Mouse (Mus musculus): ENCODE measurements at regions not wholly inside any gene's neighbourhood (a gene's known extent, or its start where the extent isn't known, plus 50 kb on each side); places are given as distances from the start of the nearest gene placed in this dataset.

DNA sequence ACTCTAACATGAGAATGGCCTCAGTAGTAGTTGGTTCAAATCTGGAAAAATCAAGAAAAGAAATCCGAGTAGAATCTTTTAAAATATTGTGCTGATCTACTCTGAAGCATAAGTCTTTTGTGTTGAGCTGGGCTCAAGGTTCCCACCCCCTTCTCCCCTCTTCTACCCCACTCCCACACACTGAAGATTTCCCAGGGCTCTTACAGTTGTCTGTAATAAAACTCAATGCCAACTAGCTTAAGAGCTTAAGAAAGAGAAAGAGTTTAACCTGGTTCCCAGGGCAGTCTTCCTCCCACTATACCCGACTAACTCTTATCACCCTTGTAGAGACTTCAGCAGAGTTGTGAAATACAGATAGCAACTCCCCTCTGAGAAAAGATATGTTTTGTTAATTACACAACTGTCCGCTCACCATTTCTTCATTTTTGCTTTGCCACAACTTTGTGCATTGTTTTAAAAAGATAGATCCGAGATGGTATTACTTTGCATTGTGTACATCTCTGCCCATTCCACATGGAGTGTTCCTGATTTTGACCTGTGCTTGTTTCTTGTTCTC, 94.0 kb upstream of the Cpeb2 start:
- no peak for DNase-seq

DNA sequence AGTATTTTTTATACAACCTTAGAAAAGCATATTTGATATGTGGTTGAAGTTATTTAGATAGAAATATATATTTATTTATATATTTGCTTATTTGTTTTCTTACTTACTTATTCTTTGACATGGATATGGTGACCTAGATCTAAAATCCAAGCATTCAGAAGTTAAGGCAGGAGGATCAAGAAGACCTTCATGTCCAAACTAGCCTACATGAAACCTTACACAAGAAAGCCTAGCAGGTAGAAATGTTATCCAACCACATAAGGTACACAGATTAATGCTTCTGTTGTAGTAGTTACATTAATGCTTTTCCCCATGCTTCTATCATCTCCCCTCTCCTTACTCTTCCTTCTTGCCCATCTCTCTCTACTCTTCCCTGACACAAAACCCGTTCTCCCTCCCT, 93.2 kb upstream of the Cpeb2 start:
- DNase-seq = no peak

DNA sequence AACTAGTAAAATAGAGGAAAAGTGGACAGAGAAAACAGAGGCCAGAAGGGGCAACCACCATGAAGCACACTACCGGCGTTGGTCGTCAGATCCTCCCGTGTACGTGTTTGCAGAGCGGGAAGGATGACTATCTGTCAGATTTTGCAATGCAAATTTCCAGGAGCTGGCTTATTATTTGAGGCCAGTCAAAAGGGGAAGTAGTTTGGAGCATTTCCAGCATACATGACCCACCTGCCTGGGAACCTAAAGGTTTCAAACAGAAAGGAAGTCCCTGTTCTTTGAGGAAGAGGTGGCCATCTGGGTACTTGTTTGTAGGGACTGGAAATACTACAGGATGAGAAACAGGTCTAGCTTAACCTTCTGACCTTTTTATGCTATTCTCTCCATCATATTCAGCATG, 87.0 kb upstream of the Cpeb2 start:
- no peak for DNase-seq

DNA sequence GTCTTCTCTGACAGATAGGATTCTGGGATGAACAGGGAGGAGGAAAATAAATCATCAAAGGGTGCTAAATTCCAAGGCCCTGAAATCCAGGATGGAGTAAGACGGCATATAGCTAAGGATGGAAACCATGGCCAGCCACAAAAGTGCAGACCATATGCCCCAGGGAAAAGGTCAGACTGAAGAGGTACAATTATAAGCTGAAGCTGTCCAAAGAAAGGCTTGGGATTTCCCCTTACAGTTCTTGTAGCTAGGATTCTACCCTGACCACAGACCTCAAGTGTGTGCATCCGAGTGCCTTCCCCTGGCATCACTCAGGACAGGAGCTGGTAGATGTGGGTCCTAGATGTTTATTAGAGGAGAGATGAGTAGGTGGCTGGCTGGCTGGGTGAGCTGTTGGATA, 86.0 kb upstream of the Cpeb2 start:
- no peak for DNase-seq

DNA sequence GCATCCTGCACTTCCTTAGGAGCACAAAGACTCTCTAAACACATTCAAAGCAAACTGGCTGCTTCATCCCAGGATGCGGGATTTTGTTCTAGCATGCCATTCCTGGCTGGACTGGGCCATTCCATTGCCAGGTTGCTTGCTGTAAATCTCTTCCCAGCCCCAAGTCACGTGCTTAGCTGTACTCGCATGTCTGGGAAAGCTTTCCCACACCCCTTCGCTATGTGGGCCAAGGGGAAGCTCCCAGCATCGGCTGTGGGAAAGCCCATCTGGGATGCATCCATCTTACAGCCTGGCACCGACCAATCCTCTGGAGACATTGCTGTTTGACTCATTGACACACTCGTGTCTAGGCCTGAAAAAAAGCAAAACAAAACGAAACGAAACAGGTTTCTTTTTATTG, 84.5 kb upstream of the Cpeb2 start:
- no peak for DNase-seq

DNA sequence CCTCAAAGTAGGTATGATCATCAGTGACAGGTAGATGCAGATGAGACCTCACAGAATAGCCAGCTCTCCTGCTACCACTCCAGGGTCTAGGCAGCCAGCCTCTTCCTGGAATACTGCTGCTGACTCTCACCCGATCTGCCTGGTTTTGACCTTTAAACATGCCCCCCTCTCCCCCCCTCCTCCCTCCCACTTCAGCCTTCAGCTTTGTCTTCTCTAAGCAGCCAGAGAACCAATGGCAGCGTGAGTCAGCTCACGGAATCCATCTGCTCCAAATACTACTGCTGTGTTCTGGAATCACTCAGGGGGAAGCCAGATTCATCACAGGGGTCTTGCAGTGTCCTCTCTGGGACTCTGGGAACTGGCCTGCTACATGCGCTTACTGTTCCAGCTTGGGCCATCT, 83.4 kb upstream of the Cpeb2 start:
- DNase-seq = no peak

DNA sequence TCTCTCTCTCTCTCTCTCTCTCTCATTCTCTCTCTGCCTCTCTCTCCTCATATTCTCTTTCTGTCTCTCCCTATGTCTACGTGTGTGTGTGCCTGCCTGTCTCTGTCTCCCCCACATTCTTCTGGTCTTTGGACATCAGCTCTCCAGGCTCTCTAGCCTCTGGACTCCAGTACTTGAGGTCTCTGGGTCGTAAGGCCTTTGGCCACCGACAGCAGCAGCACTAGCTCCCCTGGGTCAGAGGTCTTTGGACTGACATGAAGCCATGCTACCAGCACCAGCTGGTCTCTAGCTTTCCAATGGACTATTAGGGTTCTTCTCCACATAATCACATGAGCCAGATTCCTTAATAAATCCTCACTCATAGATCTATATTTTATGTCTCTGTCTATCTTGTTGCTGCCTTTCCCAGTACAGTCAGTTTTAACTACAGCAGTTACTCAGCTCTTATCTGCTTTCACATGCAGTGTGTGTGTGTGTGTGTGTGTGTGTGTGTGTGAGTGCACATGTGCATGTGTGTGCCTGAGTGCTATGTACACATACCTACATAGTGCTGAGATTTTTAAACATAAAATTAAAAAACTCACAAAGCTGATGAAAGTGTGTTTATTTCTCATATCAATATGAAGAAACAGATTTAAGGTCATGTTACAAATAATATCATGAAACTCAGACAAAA, 81.7 kb upstream of the Cpeb2 start:
- DNase-seq = no peak

DNA sequence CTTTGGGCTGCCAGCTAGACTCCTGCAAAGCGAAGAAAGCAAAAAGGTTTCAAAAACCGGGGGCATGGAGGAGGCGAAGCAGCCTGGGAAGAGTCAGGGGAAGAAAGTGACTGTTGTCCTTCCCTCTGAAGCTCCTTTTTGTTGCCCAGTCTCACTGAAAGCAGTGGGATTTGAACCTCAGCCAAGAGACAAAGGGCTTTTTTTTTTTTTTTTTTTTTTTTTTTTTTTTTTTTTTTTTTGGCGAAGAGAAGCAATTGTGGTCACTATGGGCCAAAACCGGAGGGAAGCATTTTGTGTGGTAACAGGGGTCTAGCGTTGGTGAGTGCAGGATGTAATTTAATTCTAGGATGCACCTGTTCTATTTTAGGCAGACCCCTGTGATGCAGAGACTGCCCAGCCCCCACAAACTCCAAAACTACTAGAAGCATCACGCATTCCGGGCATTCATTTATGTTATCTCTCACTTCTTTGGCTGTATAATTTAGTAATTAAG, 80.8 kb upstream of the Cpeb2 start:
- DNase-seq = no peak

DNA sequence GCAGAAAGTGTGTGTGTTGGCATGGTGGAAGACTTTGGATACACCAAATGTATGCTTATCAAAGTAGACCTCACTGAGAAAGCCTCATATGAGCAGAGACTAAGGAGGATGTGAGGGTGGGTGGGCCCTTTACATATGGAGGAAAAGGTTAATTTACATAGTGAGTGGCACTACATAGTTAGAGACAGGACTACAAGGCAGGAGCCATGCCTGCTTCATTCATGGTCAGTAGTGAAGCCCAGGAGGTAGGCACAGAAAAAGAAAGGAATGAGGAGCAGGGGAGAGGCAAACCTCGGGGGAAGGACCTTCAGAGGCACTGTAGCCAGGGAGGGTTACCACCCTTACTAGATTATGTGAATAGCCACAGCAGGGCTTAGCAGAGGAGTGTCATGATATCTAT, 80.1 kb upstream of the Cpeb2 start:
- no peak for DNase-seq

DNA sequence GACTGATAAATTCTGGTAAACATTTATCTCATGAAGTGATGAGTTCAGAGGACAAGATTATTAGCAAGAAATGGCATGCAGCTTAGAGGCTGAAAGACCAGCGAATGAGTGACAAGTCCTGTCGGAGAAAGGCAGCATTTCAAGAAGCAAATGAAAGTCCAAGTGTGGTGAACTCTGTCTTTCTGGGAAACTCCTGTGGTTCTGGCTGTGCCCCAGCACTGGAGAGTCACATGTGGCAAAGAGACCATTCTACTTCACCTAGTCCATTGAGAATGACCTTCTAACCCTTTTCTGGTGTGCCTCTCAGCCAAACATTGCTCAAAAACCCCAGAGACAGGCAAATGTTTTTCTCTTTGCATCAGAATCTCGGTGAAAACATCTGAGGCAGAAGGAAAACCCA, 76.2 kb upstream of the Cpeb2 start:
- DNase-seq = peak; percentile 18

DNA sequence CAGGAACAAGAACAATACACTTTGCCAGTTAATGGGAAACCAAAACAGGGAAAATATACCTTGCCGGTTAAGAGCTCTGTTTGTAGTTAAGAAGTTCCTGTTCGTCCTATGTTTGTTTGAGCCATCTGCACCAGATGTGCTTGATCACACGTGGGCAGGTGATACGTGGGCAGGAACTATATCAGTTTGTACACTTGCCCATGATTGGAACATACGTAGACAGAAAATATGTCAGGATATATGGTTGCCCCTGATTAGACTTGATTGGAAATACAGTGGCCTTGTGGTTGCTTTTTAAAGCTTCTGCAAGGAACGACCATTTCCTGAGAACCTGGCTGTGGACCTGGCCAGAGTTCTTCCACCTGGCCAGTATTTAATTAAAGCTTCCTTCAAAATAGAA, 72.8 kb upstream of the Cpeb2 start:
- DNase-seq = no peak

DNA sequence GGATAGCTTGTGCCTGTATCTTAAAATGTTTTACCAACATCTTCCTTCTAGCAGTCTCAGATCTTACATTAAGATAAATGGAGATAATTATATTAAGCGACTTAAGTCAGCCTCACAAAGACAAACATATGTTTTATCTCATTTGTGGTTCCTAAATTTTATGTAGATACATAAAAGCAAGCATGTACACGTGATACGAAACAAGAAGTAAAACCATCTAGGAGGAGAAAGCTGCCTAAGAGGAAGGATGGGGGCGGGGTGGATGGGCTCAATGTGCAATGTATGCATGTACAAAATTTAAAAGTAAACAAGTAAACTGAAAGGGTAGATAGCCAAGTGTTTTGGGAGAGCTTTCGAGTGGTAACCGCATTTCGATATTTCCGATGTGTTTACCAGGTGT, 51.5 kb upstream of the Cpeb2 start:
- DNase-seq = no peak

All from adrenal gland, adult 8-10 months (tissue).